Mouse (Mus musculus) stomach, postnatal 0 days (tissue): ENCODE data around the gene Olfr698.

Source experiments
- CTCF ChIP-seq: IDR thresholded peaks from 2 replicates; pipeline ENCODE4 v1.5.1; 2016; ENCODE audit warnings: antibody characterized with exemption, low read depth, mild to moderate bottlenecking, moderate library complexity
- EP300 ChIP-seq: optimal IDR thresholded peaks from 2 replicates; pipeline ENCODE3; 2016; ENCODE audit warnings: antibody characterized with exemption

GRCm38 (mm10) chr7:106788330-106788729 is 33.1 kb upstream of the Olfr698 start:
- 0 out of 2 replicates have a peak, but pooled peaks have one; percentile 7 for TF ChIP-seq CTCF
- no peak for TF ChIP-seq EP300
